Mouse (Mus musculus): ENCODE data around the gene Isg15. TPM values are rescaled to one million over a fixed set of nuclear protein-coding genes. Genes with fewer than 3 reads are reported as not detected.

The Isg15 gene
- polyA plus RNA-seq, 1 experiment from 2014 or later, result 2.3 TPM

Small RNAs within 50 kb of the gene (microRNA-seq; reads per million reads assigned to microRNA genes)
- 2.5 reads per million, percentile 13 among the genes with 10 or more reads in this experiment for gene Mir7658

Other genes starting within 250 kb of the Isg15 start
- gene C1qtnf12, start 238.5 kb downstream of the Isg15 start, polyA plus RNA-seq (2015; fragmentation: Nextera tagmentation; extraction: Ambion mirVana), result 32.0 and 37.6 TPM in 2 replicates
- 11.0 and 11.6 TPM in 2 replicates for gene B3galt6, start 208.2 kb downstream of the Isg15 start, polyA plus RNA-seq (2015; fragmentation: Nextera tagmentation; extraction: Ambion mirVana)
- 165 and 166 TPM in 2 replicates for gene Sdf4, start 207.9 kb downstream of the Isg15 start, polyA plus RNA-seq (2015; fragmentation: Nextera tagmentation; extraction: Ambion mirVana)
- gene Tnfrsf4, start 187.0 kb downstream of the Isg15 start, polyA plus RNA-seq (2015; fragmentation: Nextera tagmentation; extraction: Ambion mirVana), result 0.30 and 0.87 TPM in 2 replicates
- 2.4 and 3.1 TPM in 2 replicates for gene Tnfrsf18, start 174.7 kb downstream of the Isg15 start, polyA plus RNA-seq (2015; fragmentation: Nextera tagmentation; extraction: Ambion mirVana)
- 4.6 and 5.0 TPM in 2 replicates for gene Ttll10, start 141.4 kb downstream of the Isg15 start, polyA plus RNA-seq (2015; fragmentation: Nextera tagmentation; extraction: Ambion mirVana)
- gene 9430015G10Rik, start 90.8 kb downstream of the Isg15 start, polyA plus RNA-seq (2015; fragmentation: Nextera tagmentation; extraction: Ambion mirVana), result 26.8 and 32.3 TPM in 2 replicates
- gene Rnf223, start 70.3 kb downstream of the Isg15 start, polyA plus RNA-seq (2015; fragmentation: Nextera tagmentation; extraction: Ambion mirVana), result 1.1 and 1.9 TPM in 2 replicates
- gene Agrn, start 3.3 kb downstream of the Isg15 start, polyA plus RNA-seq (2015; fragmentation: Nextera tagmentation; extraction: Ambion mirVana), result 62.8 and 63.6 TPM in 2 replicates
- 2.3 and 2.4 TPM in 2 replicates for gene AW011738, start 2.5 kb upstream of the Isg15 start, polyA plus RNA-seq (2015; fragmentation: Nextera tagmentation; extraction: Ambion mirVana)
- 3.6 and 5.4 TPM in 2 replicates for gene Perm1, start 15.1 kb upstream of the Isg15 start, polyA plus RNA-seq (2015; fragmentation: Nextera tagmentation; extraction: Ambion mirVana)
- 27.7 and 36.6 TPM in 2 replicates for gene Plekhn1, start 34.0 kb upstream of the Isg15 start, polyA plus RNA-seq (2015; fragmentation: Nextera tagmentation; extraction: Ambion mirVana)
- 53.6 and 56.3 TPM in 2 replicates for gene Noc2l, start 35.2 kb upstream of the Isg15 start, polyA plus RNA-seq (2015; fragmentation: Nextera tagmentation; extraction: Ambion mirVana)
- gene Samd11, start 54.8 kb upstream of the Isg15 start, polyA plus RNA-seq (2015; fragmentation: Nextera tagmentation; extraction: Ambion mirVana), result 1.3 and 1.4 TPM in 2 replicates
- not detected in 2 replicates for gene Vmn2r-ps159, start 130.3 kb upstream of the Isg15 start, polyA plus RNA-seq (2015; fragmentation: Nextera tagmentation; extraction: Ambion mirVana)